Mouse (Mus musculus): ENCODE results near the gene Mgat4b. TPM values are rescaled to one million over a fixed set of nuclear protein-coding genes. Genes with fewer than 3 reads are reported as not detected.

The Mgat4b gene
- polyA plus RNA-seq, 1 experiment = 89.2 TPM

- peak overlapping the region; percentile 52 for H3K4me2 ChIP-seq (ENCODE audit: low read depth)
- H3K79me2 ChIP-seq (ENCODE audit: control insufficient read depth, insufficient read depth) = no peaks in the 10 kb centered on the region
- TF ChIP-seq MYOD1 (IDR thresholded peaks at IDR 0.05; ENCODE audit: control insufficient read depth in 1 of 3, insufficient read length in 2 of 3, low read depth in 2 of 3) (no peak), E2F4 (IDR thresholded peaks at IDR 0.05; ENCODE audit: insufficient read depth) (no peak)
- H3ac ChIP-seq (ENCODE audit: control insufficient read depth, insufficient read length) = peak overlapping the region; percentile 6
- H3K27me3 ChIP-seq (ENCODE audit: control insufficient read depth, insufficient read depth, insufficient read length) = no peaks in the 10 kb centered on the region
- H3K4me3 ChIP-seq = no peak overlapping the region
- peaks cover 13% of the 10 kb centered on the region for H3K36me3 ChIP-seq (ENCODE audit: control insufficient read depth, insufficient read depth)
Measured at GRCm38 (mm10) chr11:50236937-50237835, 26.5 kb downstream of the Mgat4b start.

GRCm38 (mm10) chr11:50238324-50238723 is 27.6 kb downstream of the Mgat4b start, which contains the start of gene Ltc4s:
TSS of gene Ltc4s (minus strand) at chr11:50238616.
- Histone ChIP-seq H3K4me2 (ENCODE audit: low read depth) (no peak within 1 kb of the TSS), H3K27me3 (ENCODE audit: control insufficient read depth, insufficient read depth, insufficient read length) (no peaks in the 10 kb centered on the region), H3K79me2 (ENCODE audit: control insufficient read depth, insufficient read depth) (no peaks in the 10 kb centered on the region), H3K4me3 (no peak within 1 kb of the TSS), H3ac (ENCODE audit: control insufficient read depth, insufficient read length) (peak within 1 kb of the TSS; percentile 6), H3K36me3 (ENCODE audit: control insufficient read depth, insufficient read depth) (peaks cover 11% of the 10 kb centered on the region)
- no peak for TF ChIP-seq POLR2AphosphoS2 (IDR thresholded peaks at IDR 0.05; ENCODE audit: insufficient read length, low read depth)
- TF ChIP-seq MYOD1 (IDR thresholded peaks at IDR 0.05; ENCODE audit: control insufficient read depth in 1 of 3, insufficient read length in 2 of 3, low read depth in 2 of 3) = no peak
- no peak for TF ChIP-seq TCF12 (IDR thresholded peaks at IDR 0.05; ENCODE audit: insufficient read depth, poor library complexity, severe bottlenecking)
- no peak for TF ChIP-seq REST (IDR thresholded peaks at IDR 0.05; ENCODE audit: insufficient read depth, insufficient read length)
- TF ChIP-seq POLR2A (IDR thresholded peaks at IDR 0.05; ENCODE audit: insufficient read length, low read depth) = no peak
- TF ChIP-seq SRF (IDR thresholded peaks at IDR 0.05; ENCODE audit: control insufficient read depth, insufficient read length, low read depth) = no peak
- no peak for TF ChIP-seq E2F4 (IDR thresholded peaks at IDR 0.05; ENCODE audit: insufficient read depth)
- no peak for TF ChIP-seq MYOG (IDR thresholded peaks at IDR 0.05; ENCODE audit: control insufficient read depth in 1 of 3, insufficient read depth in 1 of 3, insufficient read length in 2 of 3, low read depth in 2 of 3)

- H3K36me3 ChIP-seq (ENCODE audit: control insufficient read depth, insufficient read depth) = peaks cover 3% of the 10 kb centered on the region
Measured at GRCm38 (mm10) chr11:50238821-50239791, 28.4 kb downstream of the Mgat4b start.

GRCm38 (mm10) chr11:50240235-50240911 is 29.7 kb downstream of the Mgat4b start:
- H3K36me3 ChIP-seq (ENCODE audit: control insufficient read depth, insufficient read depth) = no peaks in the 10 kb centered on the region
- no peaks in the 10 kb centered on the region for H3K27me3 ChIP-seq (ENCODE audit: control insufficient read depth, insufficient read depth, insufficient read length)
- H3K79me2 ChIP-seq (ENCODE audit: control insufficient read depth, insufficient read depth) = no peaks in the 10 kb centered on the region
- H3K4me2 ChIP-seq (ENCODE audit: low read depth) = no peak overlapping the region
- H3K4me3 ChIP-seq = no peak overlapping the region
- no peak overlapping the region for H3ac ChIP-seq (ENCODE audit: control insufficient read depth, insufficient read length)
- no peak for TF ChIP-seq POLR2A (IDR thresholded peaks at IDR 0.05; ENCODE audit: insufficient read length, low read depth)
- no peak for TF ChIP-seq REST (IDR thresholded peaks at IDR 0.05; ENCODE audit: insufficient read depth, insufficient read length)
- TF ChIP-seq POLR2AphosphoS2 (IDR thresholded peaks at IDR 0.05; ENCODE audit: insufficient read length, low read depth) = no peak
- TF ChIP-seq USF1 (IDR thresholded peaks at IDR 0.05; ENCODE audit: low read depth) = no peak
- TF ChIP-seq TCF12 (IDR thresholded peaks at IDR 0.05; ENCODE audit: insufficient read depth, poor library complexity, severe bottlenecking) = no peak
- TF ChIP-seq TCF3 (IDR thresholded peaks at IDR 0.05; ENCODE audit: insufficient read length, low read depth) = no peak
- TF ChIP-seq MAX (IDR thresholded peaks at IDR 0.05; ENCODE audit: low read depth) = no peak
- TF ChIP-seq MYOG (IDR thresholded peaks at IDR 0.05; ENCODE audit: control insufficient read depth in 1 of 3, insufficient read depth in 1 of 3, insufficient read length in 2 of 3, low read depth in 2 of 3) = no peak
- TF ChIP-seq E2F4 (IDR thresholded peaks at IDR 0.05; ENCODE audit: insufficient read depth) = no peak
- no peak for TF ChIP-seq SRF (IDR thresholded peaks at IDR 0.05; ENCODE audit: control insufficient read depth, insufficient read length, low read depth)
- TF ChIP-seq CEBPB (IDR thresholded peaks at IDR 0.05; ENCODE audit: insufficient read depth, poor library complexity, severe bottlenecking) = no peak
- TF ChIP-seq MYOD1 (IDR thresholded peaks at IDR 0.05; ENCODE audit: control insufficient read depth in 1 of 3, insufficient read length in 2 of 3, low read depth in 2 of 3) = no peak

More at GRCm38 (mm10) chr11:50238821-50239791, 28.4 kb downstream of the Mgat4b start:
- no peak for TF ChIP-seq USF1 (IDR thresholded peaks at IDR 0.05; ENCODE audit: low read depth)
- TF ChIP-seq POLR2A (IDR thresholded peaks at IDR 0.05; ENCODE audit: insufficient read length, low read depth) = no peak
- no peak for TF ChIP-seq MAX (IDR thresholded peaks at IDR 0.05; ENCODE audit: low read depth)
- no peak for TF ChIP-seq CEBPB (IDR thresholded peaks at IDR 0.05; ENCODE audit: insufficient read depth, poor library complexity, severe bottlenecking)
- Histone ChIP-seq H3K27me3 (ENCODE audit: control insufficient read depth, insufficient read depth, insufficient read length) (no peaks in the 10 kb centered on the region), H3ac (ENCODE audit: control insufficient read depth, insufficient read length) (no peak overlapping the region), H3K4me3 (no peak overlapping the region), H3K79me2 (ENCODE audit: control insufficient read depth, insufficient read depth) (no peaks in the 10 kb centered on the region), H3K4me2 (ENCODE audit: low read depth) (no peak overlapping the region)
